Mouse (Mus musculus): ENCODE measurements around the gene Carmil3.

Carmil3 gene

DNA sequence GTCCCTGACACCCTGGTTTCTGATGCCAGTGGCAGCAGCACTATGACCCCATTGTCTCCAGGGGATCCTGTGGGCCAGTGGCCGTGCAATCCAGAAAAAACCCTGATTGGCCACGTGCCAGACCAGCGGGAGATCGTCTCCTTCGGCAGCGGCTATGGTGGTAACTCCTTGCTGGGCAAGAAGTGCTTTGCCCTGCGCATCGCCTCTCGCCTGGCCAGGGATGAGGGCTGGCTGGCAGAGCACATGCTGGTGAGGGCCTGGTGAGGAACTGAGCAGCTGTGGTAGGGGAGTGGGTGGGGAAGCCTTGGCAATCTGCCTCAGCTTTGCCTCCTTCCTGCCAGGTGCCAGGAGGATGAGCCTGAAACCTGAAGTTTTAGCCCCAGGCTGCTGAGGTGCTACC lies 53.9 kb downstream of the Carmil3 start:
- no peak for DNase-seq

DNA sequence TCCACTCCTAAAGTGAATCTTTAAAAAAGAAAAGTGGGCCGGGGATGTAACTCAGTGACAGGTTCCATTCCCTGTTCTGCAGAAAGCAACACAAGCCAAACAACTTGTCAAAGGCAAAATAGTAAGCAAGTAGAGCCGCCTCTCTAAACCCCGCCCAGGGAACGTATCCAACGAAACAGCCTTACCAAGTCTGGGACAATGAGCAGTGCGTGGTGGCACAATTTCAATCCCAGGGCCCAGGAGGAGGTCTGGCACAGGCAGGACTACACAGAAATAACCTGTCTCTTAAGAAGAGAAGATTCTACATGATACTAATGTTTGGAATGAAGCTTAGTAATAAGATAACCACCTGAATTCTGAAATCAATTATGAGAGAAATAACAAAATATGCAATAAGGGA lies 59.7 kb downstream of the Carmil3 start:
- DNase-seq = no peak

DNA sequence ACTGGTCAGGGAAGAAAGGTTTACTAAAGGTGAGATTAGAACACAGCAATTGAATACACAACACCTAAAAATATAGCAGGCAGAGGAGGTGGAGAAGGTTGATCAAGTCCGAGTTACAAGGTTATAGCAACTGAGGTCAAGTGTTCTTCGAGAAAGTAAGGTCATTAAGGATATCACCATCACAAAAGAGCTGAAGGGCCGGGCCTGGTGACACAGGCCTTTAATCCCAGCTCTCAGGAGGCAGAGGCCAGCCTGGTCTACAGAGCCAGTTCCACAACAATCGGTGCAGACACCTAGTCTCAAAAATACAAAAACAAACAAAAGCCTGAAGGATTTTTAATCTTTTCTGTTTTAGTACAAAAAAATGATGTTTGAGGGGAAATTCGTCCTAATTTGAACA lies 60.9 kb downstream of the Carmil3 start:
- DNase-seq = no peak

DNA sequence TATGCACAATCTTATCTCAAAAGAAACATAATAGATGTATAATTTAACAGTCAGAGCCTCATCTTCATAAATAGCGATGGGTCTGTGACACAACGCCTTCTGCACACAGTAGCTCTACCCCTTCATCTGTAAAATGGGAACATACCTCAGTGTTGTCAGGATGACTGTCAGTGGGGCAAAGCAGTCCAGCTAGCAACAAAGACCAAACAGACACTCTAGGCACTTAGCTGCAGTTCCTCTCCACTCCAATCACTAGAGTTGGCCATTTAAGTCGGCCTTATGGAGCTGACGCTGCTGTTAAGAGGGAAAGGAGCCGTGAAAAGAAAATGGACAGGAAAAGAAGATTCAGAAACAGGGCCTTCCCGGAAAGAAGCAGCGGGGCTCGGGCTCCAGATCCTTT lies 61.3 kb downstream of the Carmil3 start:
- no peak for DNase-seq

DNA sequence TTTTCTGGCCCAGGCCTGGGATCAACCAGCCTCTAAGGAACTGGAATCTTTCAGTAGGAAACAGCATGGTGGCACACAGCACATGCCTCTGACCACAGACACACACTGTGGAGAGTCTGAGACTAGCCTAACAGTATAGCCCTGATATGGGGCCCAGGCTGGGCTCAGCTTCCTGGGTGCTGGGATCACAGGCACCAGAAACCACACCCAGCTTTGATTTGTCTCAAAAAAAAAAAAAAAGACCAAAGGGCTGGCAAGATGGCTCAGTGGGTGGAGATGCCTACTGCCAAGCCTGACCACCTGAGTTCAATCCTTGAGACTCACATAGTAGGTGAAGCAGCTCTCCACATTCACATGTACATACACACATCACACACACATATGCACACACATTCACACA lies 64.2 kb downstream of the Carmil3 start:
- DNase-seq = no peak

DNA sequence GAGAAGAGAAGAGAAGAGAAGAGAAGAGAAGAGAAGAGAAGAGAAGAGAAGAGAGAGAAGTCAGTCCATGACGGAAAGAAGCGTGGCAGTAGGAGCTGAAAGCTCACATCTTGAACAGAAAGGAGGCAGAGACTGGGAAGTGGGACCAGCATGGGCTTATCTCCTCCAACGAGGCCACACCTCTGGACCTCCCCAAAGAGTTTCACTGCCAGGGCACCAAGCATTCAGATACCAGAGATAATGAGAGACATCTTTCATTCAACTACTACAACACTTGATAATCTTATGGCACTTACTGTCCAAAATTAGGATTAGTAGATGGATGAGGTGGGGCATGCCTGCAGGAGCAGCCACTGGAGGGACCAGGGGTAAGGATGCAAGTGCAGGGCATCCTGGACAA lies 65.3 kb downstream of the Carmil3 start:
- DNase-seq = no peak

DNA sequence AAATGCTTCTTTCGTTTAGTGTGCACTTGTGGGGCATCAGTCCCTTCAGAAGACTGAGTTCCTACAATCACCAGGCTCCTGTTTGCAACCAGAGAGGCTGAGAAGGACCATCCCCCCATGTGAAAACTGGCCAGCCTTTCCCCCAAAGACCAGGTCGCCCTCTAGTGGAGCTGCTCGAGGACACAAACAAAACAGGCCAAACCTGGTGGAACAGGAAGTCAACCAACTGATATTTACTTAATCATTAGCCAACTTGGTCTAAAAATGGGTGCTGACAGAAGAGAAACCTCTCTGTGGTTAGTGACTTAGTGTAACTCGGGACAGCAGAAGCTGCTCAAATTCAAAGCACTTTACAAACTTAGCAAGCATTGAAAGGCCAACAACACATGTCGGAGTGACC lies 66.6 kb downstream of the Carmil3 start:
- peak; percentile 88 to 93 for DNase-seq

DNA sequence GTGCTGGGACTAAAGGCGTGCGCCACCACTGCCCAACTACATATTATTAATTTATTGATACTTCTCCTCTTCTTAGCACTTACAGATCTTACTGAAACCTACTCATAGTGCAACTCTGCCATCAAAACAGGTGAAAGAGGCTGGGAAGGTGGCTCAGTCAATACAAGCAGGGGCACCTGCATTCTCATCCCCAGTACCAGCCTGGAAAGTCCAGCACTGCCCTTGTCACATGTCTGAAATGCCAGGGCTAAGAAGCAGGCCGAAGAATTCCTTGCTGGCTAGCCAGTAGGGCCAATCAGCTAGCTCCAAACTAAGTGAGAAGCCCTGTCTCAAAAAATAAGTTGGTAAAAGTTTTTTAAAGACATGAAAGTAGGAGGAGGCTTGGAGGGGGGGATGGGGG lies 67.1 kb downstream of the Carmil3 start:
- no peak for DNase-seq
